Mouse (Mus musculus): ENCODE results near the gene Mfsd4a.

- TF ChIP-seq CTCF (conservative IDR thresholded peaks at IDR 0.05; ENCODE audit: low read length) = no peak
- no peak for TF ChIP-seq POU5F1 (IDR thresholded peaks at IDR 0.05; ENCODE audit: borderline replicate concordance, low read length)
- no peak for TF ChIP-seq NANOG (IDR thresholded peaks at IDR 0.05; ENCODE audit: borderline replicate concordance, low read length)
These were observed 41.5 kb upstream of the Mfsd4a start for GRCm38 (mm10) chr1:132109368-132109767.

Data from E14TG2a.4 (cell line).